Mouse (Mus musculus) lung, postnatal 36 days (tissue): ENCODE data around the gene Nhlrc2.
"Not testable (repeated sequence)": the region's sequence is repeated elsewhere in the genome, so short reads cannot be mapped to it uniquely, and the experiment has no call there.

Source experiments
- DNase-seq: peaks from one replicate; pipeline ENCODE4 v3.0.0; 2022; ENCODE audit warnings: mixed read lengths

Gene Nhlrc2

GRCm38 (mm10) chr19:56548230-56549032, at the start of gene Nhlrc2:
Nhlrc2 (plus strand) TSS chr19:56548261.
- DNase-seq, result peak; percentile 95

DNA sequence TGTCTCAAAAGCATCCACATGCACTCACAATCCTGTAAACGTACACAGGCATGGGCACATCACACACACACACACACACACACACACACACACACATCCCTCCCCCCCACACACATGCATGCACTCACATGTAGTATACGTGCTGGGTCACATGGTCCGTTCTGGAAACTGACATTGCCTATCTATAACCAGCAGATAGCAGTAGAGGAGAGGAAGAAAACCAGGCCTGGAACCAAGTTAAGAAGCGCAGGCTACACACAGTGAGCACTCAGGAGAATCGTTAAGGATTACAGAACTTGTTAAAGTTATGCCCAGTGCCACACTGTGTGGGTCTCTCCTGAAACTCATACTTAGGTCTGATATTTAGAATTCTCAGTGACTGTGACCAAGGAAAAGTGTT, 45.0 kb upstream of the Nhlrc2 start:
- not testable (repeated sequence) for DNase-seq

DNA sequence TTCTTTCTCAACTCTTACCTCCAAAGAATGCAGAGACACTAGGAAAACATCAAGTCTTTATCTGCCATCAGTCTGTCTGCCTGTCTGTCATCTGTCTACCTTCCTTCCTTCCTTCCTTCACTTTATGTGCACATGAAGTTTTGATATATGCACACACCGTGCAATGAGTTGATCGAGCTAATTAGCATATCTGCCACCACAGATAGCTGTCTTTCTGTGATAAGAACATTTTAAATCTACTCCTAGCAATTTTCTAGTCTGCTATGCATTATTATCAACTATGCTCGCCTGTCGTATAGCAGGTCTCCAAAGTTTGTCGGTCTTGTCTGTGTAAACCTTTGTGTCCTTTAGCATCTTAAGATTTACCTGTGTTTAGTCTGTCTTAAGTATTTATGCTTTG, 44.5 kb upstream of the Nhlrc2 start:
- not testable (repeated sequence) for DNase-seq

DNA sequence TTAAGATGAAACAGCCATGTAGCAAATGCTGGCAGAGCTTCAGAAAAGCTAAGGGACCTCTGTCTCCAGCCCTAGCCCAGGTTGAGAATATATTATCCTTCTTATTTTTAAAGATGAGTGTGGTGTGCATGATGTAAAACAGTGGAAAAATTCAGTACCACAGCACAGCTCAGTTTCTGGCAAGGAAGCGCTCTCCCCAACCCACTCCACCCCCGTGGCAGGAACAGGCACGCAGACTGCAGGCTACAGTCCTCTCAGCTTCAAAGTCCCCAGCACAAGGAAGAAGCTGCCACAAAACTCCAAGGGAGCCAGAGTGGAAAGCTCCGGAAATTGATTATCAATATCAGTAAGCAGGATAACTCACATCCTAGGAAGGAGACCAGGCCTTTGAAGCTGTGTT, 36.9 kb upstream of the Nhlrc2 start:
- not testable (repeated sequence) for DNase-seq

DNA sequence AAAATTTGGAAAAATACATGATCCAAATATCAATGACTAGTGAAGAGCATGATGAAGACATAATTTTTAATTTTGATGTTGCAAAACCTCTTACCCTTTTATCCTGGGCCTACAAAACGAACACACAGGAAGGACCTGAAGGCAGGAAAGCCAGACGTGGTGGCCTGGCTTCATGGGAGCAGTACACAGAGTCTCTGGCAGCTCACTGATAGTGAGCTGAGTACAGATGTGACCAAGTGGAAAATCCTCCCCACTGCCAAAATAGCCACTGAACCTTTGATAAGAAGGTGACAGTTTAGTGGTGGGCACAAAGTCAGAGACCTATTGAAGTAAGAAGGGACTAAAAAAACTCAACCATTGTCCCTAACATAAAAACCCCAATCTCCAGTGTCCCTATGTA, 34.5 kb upstream of the Nhlrc2 start:
- not testable (repeated sequence) for DNase-seq

GRCm38 (mm10) chr19:56519408-56519807, 28.7 kb upstream of the Nhlrc2 start:
- DNase-seq, result not testable (repeated sequence)

GRCm38 (mm10) chr19:56530529-56530928, 17.5 kb upstream of the Nhlrc2 start:
- not testable (repeated sequence) for DNase-seq

DNA sequence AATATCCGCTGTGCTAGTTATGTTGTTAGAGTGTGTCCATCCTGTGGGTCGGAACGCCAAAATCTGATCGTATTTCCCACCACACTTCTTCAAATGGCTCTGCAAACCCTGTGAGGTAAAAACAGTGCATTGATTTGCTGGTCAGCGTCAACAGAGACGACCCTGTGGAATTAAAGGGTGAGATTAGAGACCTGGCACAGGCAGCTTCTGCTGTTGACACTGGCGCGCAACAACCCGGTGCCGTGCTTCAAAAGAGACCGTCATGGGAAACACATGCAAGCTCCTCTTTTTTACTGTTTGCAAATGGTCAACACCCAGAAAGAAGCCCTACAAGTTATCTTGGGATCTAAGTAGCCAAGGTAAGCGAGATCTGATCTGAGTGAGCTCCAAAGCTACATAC, 16.8 kb upstream of the Nhlrc2 start:
- DNase-seq, result no peak

GRCm38 (mm10) chr19:56533291-56534071, 14.6 kb upstream of the Nhlrc2 start:
- no peak for DNase-seq

GRCm38 (mm10) chr19:56534337-56534736, 13.7 kb upstream of the Nhlrc2 start:
- no peak for DNase-seq

DNA sequence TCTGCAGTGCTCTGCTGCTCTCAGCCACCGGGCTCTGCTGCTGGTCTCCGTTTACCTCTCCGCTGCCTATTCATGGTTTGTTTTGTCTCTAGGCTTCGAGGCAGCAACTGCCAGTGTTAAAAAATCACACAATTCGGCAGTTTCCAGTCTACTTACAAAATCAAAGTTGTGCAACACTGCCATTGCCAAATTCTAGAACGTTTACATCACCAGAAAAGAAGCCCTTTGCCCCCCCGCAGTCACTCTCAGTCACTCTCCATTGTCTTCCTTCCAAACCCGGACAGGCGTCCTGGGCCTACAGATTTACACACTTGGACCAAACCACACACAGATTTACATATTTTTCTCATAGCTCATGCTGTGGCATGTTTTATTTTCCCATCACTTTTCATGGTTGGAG, 13.0 kb upstream of the Nhlrc2 start:
- DNase-seq, result peak; percentile 78

- no peak for DNase-seq
Observed at GRCm38 (mm10) chr19:56535765-56536164, 12.3 kb upstream of the Nhlrc2 start.

DNA sequence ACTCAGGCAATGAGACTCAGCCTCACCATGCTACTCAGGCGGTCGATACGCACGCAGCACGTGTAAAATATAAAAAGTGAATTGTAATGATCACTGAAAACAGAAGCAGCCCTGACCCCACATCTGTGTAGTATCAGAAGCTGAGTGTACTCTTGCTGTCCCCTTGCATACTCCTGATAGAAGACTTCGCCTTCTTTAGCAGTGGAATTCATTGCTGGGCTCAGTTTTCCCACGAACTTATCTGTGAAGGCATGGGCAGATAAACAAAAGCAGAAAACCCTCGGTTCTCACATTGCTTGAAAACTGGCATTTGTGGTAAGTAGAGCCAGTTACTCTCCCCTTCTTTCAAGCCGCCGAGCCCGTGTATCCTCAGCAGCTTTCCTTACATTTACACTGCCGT, 4.7 kb upstream of the Nhlrc2 start:
- no peak for DNase-seq

- DNase-seq, result peak; percentile 61
Observed at GRCm38 (mm10) chr19:56544681-56545388, 3.2 kb upstream of the Nhlrc2 start.

- no peak for DNase-seq
Observed at GRCm38 (mm10) chr19:56546031-56546430, 2.0 kb upstream of the Nhlrc2 start.

GRCm38 (mm10) chr19:56547456-56548229, 418 bp upstream of the Nhlrc2 start, which contains the start of gene Dclre1a:
Dclre1a (minus strand) TSS chr19:56548222.
- DNase-seq, result peak; percentile 78

DNA sequence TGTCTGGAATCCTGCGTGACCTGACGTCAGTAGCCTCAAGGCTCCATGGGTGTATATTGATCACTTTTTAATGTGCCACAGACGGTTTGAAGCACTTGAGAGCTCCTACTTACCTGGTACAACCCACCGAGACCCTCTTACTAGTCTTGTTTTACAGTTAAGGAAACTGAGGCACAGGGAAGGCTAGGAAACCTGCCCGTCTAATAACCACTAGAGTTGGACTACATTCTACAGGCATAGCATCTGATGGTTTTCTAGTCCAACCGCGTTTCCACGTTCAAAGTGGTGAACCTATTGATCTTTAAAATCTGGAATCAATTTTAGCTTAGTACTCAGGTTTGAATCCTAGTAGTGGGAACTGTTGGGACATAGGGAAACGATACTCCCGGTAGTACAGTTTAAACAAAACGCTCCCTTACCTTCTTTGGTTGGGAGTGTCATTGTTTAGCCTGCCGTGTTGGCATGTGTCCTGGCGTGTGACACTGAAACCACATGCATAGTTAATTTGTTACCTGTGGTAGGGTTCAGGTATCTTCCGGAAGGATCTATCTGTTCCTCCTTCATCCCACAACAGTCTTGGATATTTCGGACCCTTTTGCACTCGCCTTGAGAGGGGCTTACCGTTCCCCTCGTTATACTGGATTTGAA, 1.1 kb downstream of the Nhlrc2 start:
- no peak for DNase-seq

DNA sequence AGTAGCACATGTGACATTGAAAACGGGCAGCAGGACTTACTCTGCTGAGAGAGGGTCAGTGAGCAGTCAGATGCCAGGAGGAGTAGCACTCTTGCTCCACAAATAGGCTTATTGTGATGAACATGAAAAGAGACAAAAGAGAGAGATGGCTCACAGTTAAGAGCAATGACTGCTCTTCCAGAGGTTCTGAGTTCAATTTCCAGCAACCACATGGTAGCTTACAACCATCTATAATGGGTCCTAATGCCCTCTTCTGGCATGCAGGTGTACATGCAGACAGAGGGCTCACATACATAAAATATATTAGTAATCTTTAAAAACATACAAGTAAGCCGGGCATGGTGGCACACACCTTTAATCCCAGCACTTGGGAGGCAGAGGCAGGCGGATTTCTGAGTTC, 5.1 kb downstream of the Nhlrc2 start:
- no peak for DNase-seq

DNA sequence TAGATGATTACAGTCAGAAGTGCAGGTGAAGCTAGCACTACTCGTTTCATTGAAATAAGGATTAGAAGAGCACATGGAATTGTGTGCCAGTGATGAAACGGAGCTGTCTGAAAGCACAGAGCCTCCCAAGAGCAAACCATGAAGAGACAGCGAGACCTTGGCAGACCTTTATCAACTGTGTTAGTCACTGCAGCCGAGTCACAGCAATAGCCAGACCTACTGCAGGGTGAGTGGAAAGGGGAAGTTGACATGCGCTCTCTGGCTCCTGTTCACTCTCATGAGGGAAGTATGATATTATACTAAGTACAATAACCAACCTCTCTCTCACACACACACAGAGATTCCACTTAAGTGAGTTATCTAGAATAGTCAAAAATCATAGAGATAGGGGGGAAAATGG, 7.9 kb downstream of the Nhlrc2 start:
- DNase-seq, result peak; percentile 43

GRCm38 (mm10) chr19:56562433-56563138, 14.5 kb downstream of the Nhlrc2 start:
- no peak for DNase-seq

GRCm38 (mm10) chr19:56563469-56563868, 15.4 kb downstream of the Nhlrc2 start:
- DNase-seq, result no peak
